Mouse (Mus musculus) midbrain, embryonic 14.5 days (tissue): ENCODE data around the gene Hirip3. TPM values are rescaled to one million over a fixed set of nuclear protein-coding genes. Genes with fewer than 3 reads are reported as not detected.

ENCODE experiments used
- ATAC-seq: fragments of 200-750 bp; cut with Nextera tagmentation; 2 replicates; pipeline ENCODE4 v1.8.0; 2017; ENCODE audit warnings: moderate number of reproducible peaks, moderate library complexity; ENCODE audit not compliant: low FRiP score, low TSS enrichment
- DNase-seq: peaks from one replicate; pipeline ENCODE4 v3.0.0-alpha.2; 2015
- H3K27ac ChIP-seq: fragments of 300-500 bp; sonication (generic); replicated peaks from 2 replicates; pipeline ENCODE4 v1.5.1; 2014; ENCODE audit warnings: mild to moderate bottlenecking, low read depth, low read length, moderate library complexity
- H3K27me3 ChIP-seq: fragments of 300-500 bp; sonication (generic); 2 replicates; pipeline ENCODE4 v1.6.1; 2014; ENCODE audit warnings: low read length, control low read depth, mixed read lengths; ENCODE audit not compliant: control insufficient read depth, insufficient read depth
- H3K36me3 ChIP-seq: fragments of 300-500 bp; sonication (generic); 2 replicates; pipeline ENCODE4 v1.6.1; 2014; ENCODE audit warnings: low read length, control low read depth; ENCODE audit not compliant: control insufficient read depth, insufficient read depth
- H3K4me1 ChIP-seq: fragments of 300-500 bp; sonication (generic); 2 replicates; pipeline ENCODE4 v1.6.1; 2014; ENCODE audit warnings: mild to moderate bottlenecking, antibody characterized with exemption, low read length, control low read depth; ENCODE audit not compliant: control insufficient read depth, insufficient read depth
- H3K4me2 ChIP-seq: fragments of 300-500 bp; sonication (generic); 2 replicates; pipeline ENCODE4 v1.6.1; 2014; ENCODE audit warnings: mild to moderate bottlenecking, low read length, moderate library complexity
- H3K4me3 ChIP-seq: fragments of 300-500 bp; sonication (generic); replicated peaks from 2 replicates; pipeline ENCODE4 v1.5.1; 2014; ENCODE audit warnings: low read depth, low read length
- H3K9ac ChIP-seq: fragments of 300-500 bp; sonication (generic); replicated peaks from 2 replicates; pipeline ENCODE4 v1.6.1; 2014; ENCODE audit warnings: mild to moderate bottlenecking, low read length, moderate library complexity
- H3K9me3 ChIP-seq: fragments of 300-500 bp; sonication (generic); 2 replicates; pipeline ENCODE4 v1.6.1; 2016; ENCODE audit warnings: low read length, control low read depth, mixed read lengths; ENCODE audit not compliant: control insufficient read depth
- WGBS: fragments of 180-500 bp; shearing (Covaris S2); extraction: QIAGEN DNeasy Blood & Tissue Kit; methylation state at CpG from one replicate; pipeline ENCODE4 v1.1.7; 2014; 5-methylcytosine and 5-hydroxymethylcytosine counted together
- polyA plus RNA-seq: library from polyadenylated mRNA; unstranded; fragments of >200 nt; fragmentation: Nextera tagmentation; extraction: Ambion mirVana; gene quantifications from 2 replicates; pipeline ENCODE4 v1.2.1, GENCODE M21; 2014

Gene Hirip3
- polyA plus RNA-seq, 1 experiment from 2014 or later, result 12.8 TPM

GRCm38 (mm10) chr7:126847421-126848398, 14.1 kb upstream of the Hirip3 start:
- peak overlapping the region; percentile 45 for H3K4me3 ChIP-seq
- H3K27ac ChIP-seq, result 0 out of 2 replicates have a peak overlapping the region, but pooled peaks have one; percentile 26
- ATAC-seq (peak; percentile 65), DNase-seq (peak; percentile 80)
- under 1% methylated on average over 72 of the region's 74 CpGs for WGBS
- H3K9me3 ChIP-seq, result no peaks in the 10 kb centered on the region
- peaks cover 7% of the 10 kb centered on the region; the same call in 1 of the 2 replicates for H3K27me3 ChIP-seq
- H3K36me3 ChIP-seq, result peaks cover 14% of the 10 kb centered on the region
- H3K4me1 ChIP-seq, result peaks cover 21% of the 10 kb centered on the region
- H3K4me2 ChIP-seq, result peak overlapping the region; percentile 93
- peak overlapping the region; percentile 55 for H3K9ac ChIP-seq

GRCm38 (mm10) chr7:126848794-126849193, 13.0 kb upstream of the Hirip3 start:
- DNase-seq (peak; percentile 29), ATAC-seq (no peak)
- WGBS, result 15% methylated on average over 10 of the region's 10 CpGs
- Histone ChIP-seq H3K9me3 (no peaks in the 10 kb centered on the region), H3K4me2 (peak overlapping the region; percentile 93), H3K9ac (peak overlapping the region; percentile 55), H3K4me3 (peak overlapping the region; percentile 45), H3K27me3 (peaks cover 7% of the 10 kb centered on the region; the same call in 1 of the 2 replicates), H3K4me1 (peaks cover 21% of the 10 kb centered on the region), H3K36me3 (peaks cover 24% of the 10 kb centered on the region), H3K27ac (no peak overlapping the region)

- Histone ChIP-seq H3K36me3 (peaks cover 35% of the 10 kb centered on the region), H3K4me3 (no peak overlapping the region), H3K9me3 (no peaks in the 10 kb centered on the region), H3K27me3 (peaks cover 7% of the 10 kb centered on the region; the same call in 1 of the 2 replicates), H3K4me1 (peaks cover 21% of the 10 kb centered on the region), H3K9ac (no peak overlapping the region), H3K27ac (no peak overlapping the region), H3K4me2 (no peak overlapping the region)
- WGBS, result 92% methylated on average over 6 of the region's 6 CpGs
- ATAC-seq, result no peak
- no peak for DNase-seq
Observed at GRCm38 (mm10) chr7:126850161-126850560, 11.6 kb upstream of the Hirip3 start.

GRCm38 (mm10) chr7:126851192-126851591, 10.6 kb upstream of the Hirip3 start:
- 0 out of 2 replicates have a peak overlapping the region, but pooled peaks have one; percentile 9 for H3K9ac ChIP-seq
- H3K4me1 ChIP-seq, result peaks cover 21% of the 10 kb centered on the region
- H3K27ac ChIP-seq, result no peak overlapping the region
- H3K27me3 ChIP-seq, result peaks cover 7% of the 10 kb centered on the region; the same call in 1 of the 2 replicates
- DNase-seq, result no peak
- no peak overlapping the region for H3K4me2 ChIP-seq
- H3K4me3 ChIP-seq, result no peak overlapping the region
- ATAC-seq, result no peak
- WGBS, result 40% methylated on average over 12 of the region's 12 CpGs
- H3K9me3 ChIP-seq, result no peaks in the 10 kb centered on the region
- peaks cover 40% of the 10 kb centered on the region for H3K36me3 ChIP-seq

- Histone ChIP-seq H3K4me1 (peaks cover 9% of the 10 kb centered on the region), H3K27me3 (peaks cover 7% of the 10 kb centered on the region; the same call in 1 of the 2 replicates), H3K27ac (no peak overlapping the region), H3K36me3 (peaks cover 57% of the 10 kb centered on the region), H3K4me2 (no peak overlapping the region), H3K4me3 (no peak overlapping the region), H3K9ac (no peak overlapping the region), H3K9me3 (no peaks in the 10 kb centered on the region)
- DNase-seq, result no peak
- 89% methylated on average over 5 of the region's 5 CpGs for WGBS
- ATAC-seq, result no peak
Observed at GRCm38 (mm10) chr7:126853454-126853853, 8.3 kb upstream of the Hirip3 start.

- Histone ChIP-seq H3K4me2 (no peak overlapping the region), H3K36me3 (peaks cover 65% of the 10 kb centered on the region), H3K27me3 (no peaks in the 10 kb centered on the region), H3K4me1 (no peaks in the 10 kb centered on the region), H3K9me3 (no peaks in the 10 kb centered on the region), H3K4me3 (no peak overlapping the region), H3K27ac (no peak overlapping the region), H3K9ac (no peak overlapping the region; the same call in 1 of the 2 replicates)
- DNase-seq, result no peak
- ATAC-seq, result no peak
- 92% methylated on average over 3 of the region's 3 CpGs for WGBS
Observed at GRCm38 (mm10) chr7:126855641-126856040, 6.1 kb upstream of the Hirip3 start.

GRCm38 (mm10) chr7:126856741-126857420, 4.9 kb upstream of the Hirip3 start:
- H3K4me3 ChIP-seq, result no peak overlapping the region
- 79% methylated on average over 9 of the region's 9 CpGs for WGBS
- H3K4me1 ChIP-seq, result peaks cover 7% of the 10 kb centered on the region
- H3K9me3 ChIP-seq, result no peaks in the 10 kb centered on the region
- peaks cover 59% of the 10 kb centered on the region for H3K36me3 ChIP-seq
- H3K9ac ChIP-seq, result no peak overlapping the region
- H3K4me2 ChIP-seq, result no peak overlapping the region
- H3K27ac ChIP-seq, result no peak overlapping the region
- no peak for DNase-seq
- H3K27me3 ChIP-seq, result no peaks in the 10 kb centered on the region
- no peak for ATAC-seq

GRCm38 (mm10) chr7:126860987-126861386, 785 bp upstream of the Hirip3 start:
- Histone ChIP-seq H3K4me2 (peak overlapping the region; percentile 89), H3K9ac (peak overlapping the region; percentile 59), H3K27me3 (no peaks in the 10 kb centered on the region), H3K36me3 (peaks cover 48% of the 10 kb centered on the region), H3K9me3 (no peaks in the 10 kb centered on the region), H3K4me3 (peak overlapping the region; percentile 61), H3K27ac (no peak overlapping the region), H3K4me1 (peaks cover 21% of the 10 kb centered on the region)
- DNase-seq (no peak), ATAC-seq (no peak)
- WGBS, result 78% methylated on average over 5 of the region's 5 CpGs
